Mouse (Mus musculus) kidney, embryonic 15.5 days (tissue): ENCODE data around the gene Sptb. TPM values are rescaled to one million over a fixed set of nuclear protein-coding genes. Genes with fewer than 3 reads are reported as not detected.
A peak's percentile ranks its signal among the peaks of the same experiment; 100 is the strongest.

Experiments
- ATAC-seq: fragments of 200-750 bp; cut with Nextera tagmentation; replicated peaks from 2 replicates; pipeline ENCODE4 v1.8.0; 2017; ENCODE audit warnings: moderate TSS enrichment; ENCODE audit not compliant: low FRiP score
- H3K27ac ChIP-seq: fragments of 300-500 bp; sonication (generic); 2 replicates; pipeline ENCODE4 v1.5.1; 2015; ENCODE audit warnings: mild to moderate bottlenecking, inconsistent platforms
- H3K27me3 ChIP-seq: fragments of 300-500 bp; sonication (generic); 2 replicates; pipeline ENCODE4 v1.6.1; 2015; ENCODE audit warnings: inconsistent platforms
- H3K36me3 ChIP-seq: fragments of 300-500 bp; sonication (generic); 2 replicates; pipeline ENCODE4 v1.6.1; 2015; ENCODE audit warnings: inconsistent platforms
- H3K4me1 ChIP-seq: fragments of 300-500 bp; sonication (generic); 2 replicates; pipeline ENCODE4 v1.6.1; 2015; ENCODE audit warnings: inconsistent platforms
- H3K4me2 ChIP-seq: fragments of 300-500 bp; sonication (generic); 2 replicates; pipeline ENCODE4 v1.6.1; 2015; ENCODE audit warnings: moderate library complexity, mild to moderate bottlenecking, inconsistent platforms
- H3K4me3 ChIP-seq: fragments of 300-500 bp; sonication (generic); replicated peaks from 2 replicates; pipeline ENCODE4 v1.5.1; 2015; ENCODE audit warnings: mild to moderate bottlenecking, inconsistent platforms
- H3K9ac ChIP-seq: fragments of 300-500 bp; sonication (generic); 2 replicates; pipeline ENCODE4 v1.6.1; 2015; ENCODE audit warnings: mild to moderate bottlenecking, inconsistent platforms
- H3K9me3 ChIP-seq: fragments of 300-500 bp; sonication (generic); replicated peaks from 2 replicates; pipeline ENCODE4 v1.6.1; 2016; ENCODE audit warnings: inconsistent platforms
- WGBS: fragments of 180-500 bp; shearing (Covaris S2); methylation state at CpG from one replicate; pipeline ENCODE4 v1.1.7; 2015; ENCODE audit warnings: mixed read lengths; 5-methylcytosine and 5-hydroxymethylcytosine counted together
- polyA plus RNA-seq: library from polyadenylated mRNA; unstranded; fragments of >200 nt; fragmentation: Nextera tagmentation; extraction: Ambion mirVana; gene quantifications from 2 replicates; pipeline ENCODE4 v1.2.1, GENCODE M21; 2015

Sptb gene
- polyA plus RNA-seq, 1 experiment from 2014 or later: 2.1 TPM

DNA sequence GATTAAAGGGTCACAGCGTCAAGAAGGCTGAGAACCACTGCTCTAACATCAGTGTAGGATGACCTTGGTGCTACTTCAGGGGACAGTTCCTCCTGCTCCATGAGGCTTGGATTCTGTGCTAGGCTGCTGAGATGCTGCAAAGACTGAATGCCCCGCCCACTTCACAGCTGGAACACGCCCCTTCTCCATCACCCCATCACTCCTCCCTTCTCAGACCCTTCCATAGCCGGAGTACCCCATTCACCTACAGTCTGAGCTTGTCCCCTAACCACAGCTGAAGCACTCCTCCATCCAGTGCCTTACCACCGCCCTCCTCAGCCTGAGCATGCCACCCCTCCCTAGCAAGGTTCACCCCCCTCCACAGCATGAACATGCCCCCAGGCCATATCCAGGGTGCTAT lies 90.5 kb downstream of the Sptb start:
- Histone ChIP-seq H3K4me1 (0 out of 2 replicates have a peak, but pooled peaks cover 8% of the 10 kb centered on the region), H3K27me3 (no peaks in the 10 kb centered on the region)

DNA sequence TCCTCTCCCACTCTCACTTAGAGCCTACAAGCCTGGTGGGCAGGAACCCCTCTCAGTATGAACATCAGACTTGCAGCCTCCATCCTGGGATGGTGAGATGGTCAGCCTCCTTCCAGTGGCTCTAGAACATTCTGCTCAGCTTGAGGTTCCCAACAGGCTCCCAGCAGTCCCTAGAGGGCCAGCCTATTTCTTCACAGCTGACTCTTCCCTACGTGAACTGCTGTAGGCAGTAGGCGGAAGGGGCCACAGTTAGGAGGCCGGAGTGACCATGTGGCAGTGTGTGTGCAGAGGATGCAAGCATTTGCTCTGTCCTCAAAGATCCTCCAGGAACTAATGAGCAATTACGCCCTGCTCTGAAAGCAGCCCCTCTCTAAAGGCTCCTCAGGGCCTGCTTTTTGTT lies 92.2 kb downstream of the Sptb start:
- WGBS: 75% methylated on average over 4 of the region's 4 CpGs
- Histone ChIP-seq H3K27ac (no peak overlapping the region), H3K9me3 (no peaks in the 10 kb centered on the region), H3K36me3 (no peaks in the 10 kb centered on the region), H3K4me3 (no peak overlapping the region), H3K4me1 (0 out of 2 replicates have a peak, but pooled peaks cover 8% of the 10 kb centered on the region), H3K27me3 (no peaks in the 10 kb centered on the region), H3K9ac (no peak overlapping the region), H3K4me2 (no peak overlapping the region)
- ATAC-seq: no peak

More for the DNA sequence above, 90.5 kb downstream of the Sptb start:
- Histone ChIP-seq H3K9ac (no peak overlapping the region), H3K9me3 (no peaks in the 10 kb centered on the region), H3K4me3 (no peak overlapping the region), H3K4me2 (no peak overlapping the region), H3K36me3 (no peaks in the 10 kb centered on the region), H3K27ac (no peak overlapping the region)
- ATAC-seq: peak; percentile 54; the same call in 1 of the 2 replicates
- 54% methylated on average over 5 of the region's 5 CpGs for WGBS

DNA sequence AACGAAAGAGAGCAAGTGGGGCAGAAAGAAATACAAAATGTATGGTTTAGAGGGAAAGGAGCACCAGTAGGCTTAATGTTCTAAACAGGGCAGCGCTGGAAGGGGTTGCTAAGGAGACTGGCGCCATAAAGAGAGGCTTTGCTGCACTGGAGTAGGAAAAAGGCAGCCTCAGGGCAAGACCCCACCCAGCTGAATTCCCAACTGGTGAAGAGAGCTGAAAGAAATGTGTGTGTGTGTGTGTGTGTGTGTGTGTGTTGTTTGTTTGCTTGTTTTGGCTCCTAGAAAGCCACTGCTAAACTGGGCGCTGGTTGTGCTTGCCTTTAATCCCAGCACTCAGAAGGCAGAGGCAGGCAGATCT lies 94.8 kb downstream of the Sptb start:
- H3K4me3 ChIP-seq: no peak overlapping the region
- H3K27me3 ChIP-seq: no peaks in the 10 kb centered on the region
- H3K27ac ChIP-seq: peak overlapping the region; percentile 45; the same call in 1 of the 2 replicates
- no peak for ATAC-seq
- no peak overlapping the region for H3K4me2 ChIP-seq
- H3K4me1 ChIP-seq: 0 out of 2 replicates have a peak, but pooled peaks cover 8% of the 10 kb centered on the region
- H3K9me3 ChIP-seq: no peaks in the 10 kb centered on the region
- WGBS: 72% methylated on average over 4 of the region's 4 CpGs
- H3K9ac ChIP-seq: no peak overlapping the region
- no peaks in the 10 kb centered on the region for H3K36me3 ChIP-seq

DNA sequence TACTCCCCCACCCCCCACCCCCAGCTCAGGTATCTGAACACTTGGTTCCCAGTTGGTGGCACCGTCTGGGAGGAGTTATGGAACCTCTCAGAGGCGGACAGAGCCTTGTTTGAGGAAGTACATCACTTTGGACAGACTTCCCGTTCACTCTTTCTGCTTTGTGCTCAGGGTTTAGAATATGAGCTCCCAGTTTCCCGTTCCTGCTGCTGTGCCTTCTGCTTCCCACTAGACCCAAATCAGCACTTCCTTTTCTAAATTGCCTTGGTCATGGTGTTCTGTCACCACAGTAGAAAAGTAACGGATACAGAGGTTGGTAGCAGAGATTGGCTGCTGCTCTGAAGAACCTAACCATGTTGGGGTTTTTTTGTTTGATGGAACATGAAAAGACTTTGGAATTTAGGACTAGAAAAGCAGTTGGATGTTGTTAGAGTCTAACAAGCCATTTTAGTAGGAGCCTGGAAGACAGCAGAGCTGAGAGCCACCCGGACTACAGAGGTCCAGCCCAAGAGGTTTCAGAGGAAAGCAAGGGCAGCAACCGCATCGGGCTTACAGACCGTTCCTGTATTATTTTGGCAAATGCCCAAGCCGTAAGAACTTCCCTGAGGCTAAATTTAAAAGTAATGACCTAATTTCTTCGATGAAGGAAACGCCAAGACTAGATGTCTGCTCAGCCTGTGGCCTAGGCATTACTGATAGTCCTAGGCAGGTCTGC lies 95.3 kb downstream of the Sptb start:
- Histone ChIP-seq H3K27ac (peak overlapping the region; percentile 45; the same call in 1 of the 2 replicates), H3K27me3 (no peaks in the 10 kb centered on the region), H3K9me3 (no peaks in the 10 kb centered on the region), H3K36me3 (no peaks in the 10 kb centered on the region), H3K4me3 (no peak overlapping the region), H3K4me1 (0 out of 2 replicates have a peak, but pooled peaks cover 8% of the 10 kb centered on the region), H3K4me2 (no peak overlapping the region), H3K9ac (no peak overlapping the region)
- 45% methylated on average over 12 of the region's 12 CpGs for WGBS
- no peak for ATAC-seq

DNA sequence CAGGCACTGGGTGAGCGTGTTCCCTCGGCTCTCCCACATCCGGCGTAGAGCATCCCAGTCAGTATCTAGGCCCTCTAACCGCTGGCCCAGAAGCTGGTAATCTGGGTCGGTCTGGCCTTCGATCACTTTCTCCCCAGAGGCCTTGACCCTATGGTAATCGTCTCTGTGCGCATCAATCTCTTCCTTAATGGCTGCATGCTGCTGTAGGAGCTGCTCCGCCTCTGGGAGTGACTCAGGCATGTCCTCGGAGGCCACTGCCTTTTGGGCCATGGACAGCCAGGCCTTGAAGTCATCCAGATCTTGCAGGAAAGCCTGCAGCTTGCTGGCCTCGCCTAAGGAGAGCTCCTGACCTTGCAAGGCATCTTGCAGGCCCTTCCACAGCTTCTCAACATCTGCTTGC lies 97.7 kb downstream of the Sptb start:
- Histone ChIP-seq H3K9me3 (no peaks in the 10 kb centered on the region), H3K27me3 (no peaks in the 10 kb centered on the region), H3K27ac (no peak overlapping the region), H3K9ac (no peak overlapping the region), H3K4me3 (no peak overlapping the region), H3K4me2 (no peak overlapping the region), H3K4me1 (0 out of 2 replicates have a peak, but pooled peaks cover 8% of the 10 kb centered on the region), H3K36me3 (no peaks in the 10 kb centered on the region)
- 72% methylated on average over 12 of the region's 12 CpGs for WGBS
- ATAC-seq: no peak

DNA sequence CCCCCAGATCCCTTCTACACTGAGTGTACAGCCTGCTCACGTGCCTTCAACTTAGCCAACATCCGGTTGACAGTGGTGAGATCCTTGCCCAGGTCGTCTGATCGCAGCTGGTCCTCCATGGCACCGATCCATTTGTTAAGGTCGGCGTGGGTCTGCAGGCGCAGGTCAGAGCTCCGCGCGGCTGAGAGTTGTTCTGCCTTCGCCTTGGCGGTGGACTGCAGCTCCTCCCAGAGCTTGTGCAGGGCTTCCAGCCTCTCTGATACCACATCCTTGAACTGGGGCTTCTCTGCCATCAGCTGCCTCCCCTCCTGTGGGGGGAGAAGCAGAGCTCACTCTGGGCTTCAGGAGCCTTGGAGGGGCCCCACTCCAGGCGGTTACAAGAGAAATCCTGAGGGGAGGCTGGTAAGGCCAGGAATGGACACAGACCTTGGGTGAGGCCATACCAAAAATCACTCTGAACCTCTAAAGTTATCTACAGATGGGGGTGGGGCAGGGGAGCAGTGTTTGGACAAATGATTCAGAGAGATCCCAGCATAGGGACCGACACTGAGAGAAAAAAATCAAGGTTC lies 101.3 kb downstream of the Sptb start:
- Histone ChIP-seq H3K4me1 (no peaks in the 10 kb centered on the region), H3K9me3 (no peaks in the 10 kb centered on the region), H3K27me3 (no peaks in the 10 kb centered on the region), H3K27ac (no peak overlapping the region), H3K4me2 (no peak overlapping the region), H3K36me3 (no peaks in the 10 kb centered on the region), H3K9ac (no peak overlapping the region), H3K4me3 (no peak overlapping the region)
- WGBS: 77% methylated on average over 15 of the region's 15 CpGs
- ATAC-seq: no peak

DNA sequence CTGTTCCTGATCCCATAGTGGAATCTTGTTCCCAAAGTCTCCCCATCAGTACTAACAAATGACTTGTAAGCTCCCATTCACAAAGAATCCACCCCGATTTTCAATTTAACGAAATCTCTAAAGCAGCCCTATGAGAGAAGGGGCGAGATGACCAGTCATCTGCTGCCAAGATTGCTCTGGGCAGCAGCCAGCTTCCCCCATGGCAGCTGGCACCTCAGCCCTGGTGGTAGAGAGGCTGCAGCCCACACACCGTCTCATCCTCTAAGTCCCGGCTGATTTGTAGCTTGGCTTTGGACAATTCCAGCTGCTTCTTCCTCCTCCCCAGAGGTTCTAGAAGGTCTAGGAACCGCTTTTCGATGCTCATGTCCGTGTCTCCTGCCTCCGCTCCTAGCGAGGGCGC lies 102.1 kb downstream of the Sptb start:
- ATAC-seq: no peak
- H3K4me1 ChIP-seq: no peaks in the 10 kb centered on the region
- no peak overlapping the region for H3K4me3 ChIP-seq
- H3K27ac ChIP-seq: no peak overlapping the region
- no peak overlapping the region for H3K9ac ChIP-seq
- 0 out of 2 replicates have a peak, but pooled peaks cover 4% of the 10 kb centered on the region for H3K27me3 ChIP-seq
- no peak overlapping the region for H3K4me2 ChIP-seq
- no peaks in the 10 kb centered on the region for H3K36me3 ChIP-seq
- no peaks in the 10 kb centered on the region for H3K9me3 ChIP-seq
- WGBS: 82% methylated on average over 11 of the region's 11 CpGs

DNA sequence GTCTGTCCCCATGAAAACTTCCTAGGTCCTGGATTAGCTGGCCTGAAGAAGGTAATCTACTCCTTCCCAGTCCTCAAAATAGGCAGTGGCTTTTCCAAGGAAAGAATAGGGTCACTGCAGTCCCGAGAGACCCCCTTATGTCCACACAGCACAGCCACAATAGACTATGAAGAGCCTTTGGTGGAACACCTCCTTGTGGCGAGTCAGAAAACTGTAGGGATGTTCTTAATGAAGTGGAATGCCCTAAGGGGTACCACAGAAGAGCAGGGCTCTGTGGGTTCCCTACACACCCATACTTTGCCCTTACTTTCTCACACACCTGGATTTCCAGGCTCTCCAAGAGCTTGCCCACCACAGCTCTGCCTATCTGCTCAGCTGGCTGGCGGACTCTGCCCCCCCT lies 104.5 kb downstream of the Sptb start:
- Histone ChIP-seq H3K27ac (no peak overlapping the region), H3K4me3 (no peak overlapping the region), H3K36me3 (no peaks in the 10 kb centered on the region), H3K4me2 (no peak overlapping the region), H3K27me3 (0 out of 2 replicates have a peak, but pooled peaks cover 4% of the 10 kb centered on the region), H3K9me3 (no peaks in the 10 kb centered on the region), H3K9ac (no peak overlapping the region), H3K4me1 (no peaks in the 10 kb centered on the region)
- 72% methylated on average over 3 of the region's 3 CpGs for WGBS
- ATAC-seq: no peak

DNA sequence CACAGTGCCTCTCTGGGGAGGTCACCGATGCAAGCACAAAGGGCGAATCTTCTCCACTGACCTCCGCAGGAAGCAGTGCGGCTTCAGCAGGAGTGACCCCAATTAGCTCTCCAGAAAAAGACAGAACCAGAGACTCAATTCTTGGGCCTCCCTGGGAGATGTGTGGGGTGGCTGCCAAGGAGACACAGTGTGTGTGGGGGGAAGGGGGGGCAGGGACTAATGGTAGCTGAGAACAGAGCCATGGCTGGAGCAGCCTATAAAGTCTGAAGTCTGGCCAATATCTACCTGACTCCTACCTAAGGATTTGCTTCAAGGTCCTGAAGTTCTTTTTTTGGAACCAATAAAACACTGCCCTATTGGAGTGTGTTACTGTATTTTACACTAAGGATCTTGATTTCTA lies 105.8 kb downstream of the Sptb start:
- H3K27me3 ChIP-seq: 0 out of 2 replicates have a peak, but pooled peaks cover 4% of the 10 kb centered on the region
- no peak overlapping the region for H3K4me3 ChIP-seq
- ATAC-seq: no peak
- H3K4me1 ChIP-seq: no peaks in the 10 kb centered on the region; the same call in 1 of the 2 replicates
- H3K9me3 ChIP-seq: no peaks in the 10 kb centered on the region
- H3K27ac ChIP-seq: no peak overlapping the region
- H3K9ac ChIP-seq: no peak overlapping the region
- no peak overlapping the region for H3K4me2 ChIP-seq
- H3K36me3 ChIP-seq: no peaks in the 10 kb centered on the region
- WGBS: 71% methylated on average over 4 of the region's 4 CpGs

DNA sequence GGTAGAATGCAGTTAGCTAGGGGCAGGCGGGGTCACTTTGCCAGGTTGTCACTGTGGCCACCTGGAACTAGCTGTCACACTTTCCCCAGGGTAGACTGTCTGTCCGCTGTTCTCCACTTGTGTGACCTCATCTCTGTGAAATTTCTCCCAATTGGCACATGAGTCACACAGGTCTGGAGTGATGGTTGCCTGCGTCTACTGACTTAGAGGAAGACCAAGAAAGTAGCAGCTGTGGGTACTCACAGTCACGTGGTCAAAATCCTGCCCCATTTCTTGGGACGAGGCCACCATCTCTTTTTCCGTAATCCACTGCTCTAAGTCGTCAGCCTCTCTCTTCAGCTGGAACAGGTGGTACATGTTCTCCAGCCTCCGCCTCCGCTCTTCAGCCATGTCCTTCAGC lies 106.6 kb downstream of the Sptb start:
- no peak overlapping the region for H3K4me2 ChIP-seq
- H3K9me3 ChIP-seq: no peaks in the 10 kb centered on the region
- no peaks in the 10 kb centered on the region for H3K36me3 ChIP-seq
- no peak overlapping the region for H3K4me3 ChIP-seq
- no peak for ATAC-seq
- H3K27me3 ChIP-seq: 0 out of 2 replicates have a peak, but pooled peaks cover 4% of the 10 kb centered on the region
- H3K27ac ChIP-seq: no peak overlapping the region
- no peaks in the 10 kb centered on the region; the same call in 1 of the 2 replicates for H3K4me1 ChIP-seq
- H3K9ac ChIP-seq: no peak overlapping the region
- WGBS: 78% methylated on average over 9 of the region's 9 CpGs

DNA sequence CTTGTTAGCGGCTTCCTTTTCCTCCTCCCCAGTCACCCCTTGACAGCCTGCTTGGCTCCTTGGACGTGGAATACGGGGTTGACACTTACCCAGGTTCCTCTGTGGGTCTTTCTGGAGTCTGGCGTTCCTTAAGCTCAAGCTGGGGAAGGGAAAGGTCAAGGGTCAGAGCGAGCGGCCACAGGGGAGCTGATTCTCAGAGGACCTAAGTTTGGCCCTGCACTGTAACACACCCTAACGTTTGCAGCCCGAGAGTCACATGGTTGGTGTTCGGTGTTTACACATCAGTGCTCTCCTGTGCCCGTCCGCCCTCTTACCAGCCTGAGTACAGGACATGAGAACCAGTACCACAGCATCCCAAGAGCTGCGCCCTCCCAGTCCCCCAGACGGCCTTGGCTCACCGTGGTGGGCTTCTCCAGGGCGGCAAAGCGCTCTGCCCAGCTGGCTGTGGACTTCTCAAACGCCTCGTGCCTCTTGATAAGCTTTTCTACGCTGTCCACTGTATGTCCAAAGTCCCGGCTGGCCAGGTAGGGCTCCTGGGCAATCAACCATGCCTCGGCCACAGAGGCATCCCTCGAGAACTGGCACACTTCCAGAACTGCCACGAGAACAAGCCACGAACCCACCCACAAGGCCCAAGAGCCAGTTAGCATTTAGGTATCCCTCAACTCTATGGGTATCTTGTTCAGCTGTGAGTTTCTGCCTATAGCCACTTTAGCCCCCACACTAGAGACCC lies 112.0 kb downstream of the Sptb start:
- no peak for ATAC-seq
- Histone ChIP-seq H3K4me1 (peaks cover 23% of the 10 kb centered on the region), H3K4me3 (no peak overlapping the region), H3K36me3 (no peaks in the 10 kb centered on the region), H3K4me2 (no peak overlapping the region), H3K27me3 (peaks cover 11% of the 10 kb centered on the region), H3K9ac (no peak overlapping the region), H3K27ac (no peak overlapping the region), H3K9me3 (no peaks in the 10 kb centered on the region)
- 73% methylated on average over 24 of the region's 24 CpGs for WGBS

DNA sequence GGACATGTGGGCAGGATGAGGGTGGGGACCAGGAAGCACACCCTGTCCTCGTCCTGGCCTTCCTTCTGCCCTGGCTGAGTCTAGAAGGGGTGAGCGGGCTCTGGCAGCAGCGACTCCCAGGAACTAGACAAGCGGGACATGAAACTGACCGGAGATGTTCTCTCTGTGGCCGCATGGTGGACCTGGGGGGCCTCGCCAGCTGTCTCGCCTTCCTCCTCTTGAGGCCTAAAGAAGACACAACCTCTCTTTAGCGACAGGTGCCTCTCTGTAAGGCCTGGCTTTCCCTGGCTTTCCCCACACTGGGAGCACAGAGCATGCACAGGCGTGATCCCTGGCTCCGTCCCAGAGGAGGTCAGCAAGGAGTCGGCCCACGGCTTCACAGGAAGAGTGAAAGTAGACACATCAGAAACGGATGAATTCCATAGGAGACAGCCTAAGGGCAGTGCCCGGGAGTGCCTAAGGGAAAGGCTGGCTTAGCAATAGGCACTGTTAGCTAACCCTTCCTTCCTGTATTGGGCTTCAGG lies 112.7 kb downstream of the Sptb start:
- no peaks in the 10 kb centered on the region for H3K36me3 ChIP-seq
- H3K27me3 ChIP-seq: peaks cover 15% of the 10 kb centered on the region
- H3K4me1 ChIP-seq: peaks cover 23% of the 10 kb centered on the region
- no peaks in the 10 kb centered on the region for H3K9me3 ChIP-seq
- no peak for ATAC-seq
- H3K4me2 ChIP-seq: no peak overlapping the region
- H3K9ac ChIP-seq: no peak overlapping the region
- no peak overlapping the region for H3K27ac ChIP-seq
- H3K4me3 ChIP-seq: no peak overlapping the region
- 71% methylated on average over 15 of the region's 15 CpGs for WGBS
